Mouse (Mus musculus): ENCODE data around the gene Colgalt1.

The Colgalt1 gene

GRCm38 (mm10) chr8:71668220-71668975 is 57.6 kb downstream of the Colgalt1 start:
- DNase-seq (ENCODE audit: low spot score) = no peak

GRCm38 (mm10) chr8:71670198-71670597 is 59.4 kb downstream of the Colgalt1 start:
- DNase-seq (ENCODE audit: low spot score) = no peak

- DNase-seq (ENCODE audit: low spot score) = peak; percentile 78
Measured at GRCm38 (mm10) chr8:71670621-71671548, 60.1 kb downstream of the Colgalt1 start.

- peak; percentile 82 for DNase-seq (ENCODE audit: low spot score)
Measured at GRCm38 (mm10) chr8:71671549-71671965, 60.8 kb downstream of the Colgalt1 start, which contains the start of gene Unc13a. Gene Unc13a (minus strand): TSS chr8:71671757.

- no peak for DNase-seq (ENCODE audit: low spot score)
Measured at GRCm38 (mm10) chr8:71672168-71672735, 61.5 kb downstream of the Colgalt1 start.

GRCm38 (mm10) chr8:71674071-71674470 is 63.3 kb downstream of the Colgalt1 start:
- DNase-seq (ENCODE audit: low spot score) = no peak
